Mouse (Mus musculus) myocyte (in vitro differentiated cells): ENCODE results near the gene Ccl25. TPM values are rescaled to one million over a fixed set of nuclear protein-coding genes. Genes with fewer than 3 reads are reported as not detected.
"Not testable (repeated sequence)": the region's sequence is repeated elsewhere in the genome, so short reads cannot be mapped to it uniquely, and the experiment has no call there.

Experiments
- H3K27me3 ChIP-seq: one replicate; pipeline ENCODE4 v1.6.1; 2011; ENCODE audit not compliant: control insufficient read depth, insufficient read depth, insufficient read length
- H3K36me3 ChIP-seq: one replicate; pipeline ENCODE4 v1.6.1; 2011; ENCODE audit not compliant: control insufficient read depth, insufficient read depth
- H3K4me2 ChIP-seq: one replicate; pipeline ENCODE4 v1.6.1; 2011; ENCODE audit warnings: low read depth, control low read depth
- H3K4me3 ChIP-seq: one replicate; pipeline ENCODE4 v1.5.1; 2011; ENCODE audit warnings: mild to moderate bottlenecking, control low read depth, moderate library complexity
- H3K79me2 ChIP-seq: one replicate; pipeline ENCODE4 v1.6.1; 2011; ENCODE audit not compliant: control insufficient read depth, insufficient read depth
- H3ac ChIP-seq: one replicate; pipeline ENCODE4 v1.6.1; 2011; ENCODE audit not compliant: control insufficient read depth, insufficient read length
- CEBPB ChIP-seq: IDR thresholded peaks from 2 replicates; pipeline ENCODE4 v1.6.1; 2011; ENCODE audit warnings: mild to moderate bottlenecking, moderate library complexity; ENCODE audit not compliant: poor library complexity, insufficient read depth, severe bottlenecking
- E2F4 ChIP-seq: IDR thresholded peaks from one replicate; pipeline ENCODE4 v1.6.1; 2011; ENCODE audit warnings: mild to moderate bottlenecking, control low read depth, moderate library complexity; ENCODE audit not compliant: insufficient read depth
- MAX ChIP-seq: IDR thresholded peaks from one replicate; pipeline ENCODE4 v1.6.1; 2011; ENCODE audit warnings: low read depth, mild to moderate bottlenecking, control low read depth
- MYOD1 ChIP-seq, 3 experiments: IDR thresholded peaks; one replicate each; pipeline ENCODE4 v1.6.1; 2011; ENCODE audit warnings: control low read depth in 2 of 3, low read depth in 2 of 3, mild to moderate bottlenecking in 2 of 3, moderate library complexity in 1 of 3; ENCODE audit not compliant: insufficient read length in 2 of 3, control insufficient read depth in 1 of 3
- MYOG ChIP-seq, 3 experiments: IDR thresholded peaks; one replicate each; pipeline ENCODE4 v1.6.1; 2011; ENCODE audit warnings: control low read depth in 2 of 3, low read depth in 2 of 3, mild to moderate bottlenecking in 2 of 3; ENCODE audit not compliant: insufficient read length in 2 of 3, control insufficient read depth in 1 of 3, insufficient read depth in 1 of 3
- POLR2A ChIP-seq: IDR thresholded peaks from one replicate; pipeline ENCODE4 v1.6.1; 2011; ENCODE audit warnings: low read depth, mild to moderate bottlenecking, control low read depth, moderate library complexity; ENCODE audit not compliant: insufficient read length
- POLR2AphosphoS2 ChIP-seq: IDR thresholded peaks from one replicate; pipeline ENCODE4 v1.6.1; 2011; ENCODE audit warnings: low read depth, control low read depth; ENCODE audit not compliant: insufficient read length
- REST ChIP-seq: IDR thresholded peaks from one replicate; pipeline ENCODE4 v1.6.1; 2011; ENCODE audit warnings: mild to moderate bottlenecking, control low read depth, moderate library complexity; ENCODE audit not compliant: insufficient read depth, insufficient read length
- SRF ChIP-seq: IDR thresholded peaks from one replicate; pipeline ENCODE4 v1.6.1; 2011; ENCODE audit warnings: low read depth; ENCODE audit not compliant: control insufficient read depth, insufficient read length
- TCF12 ChIP-seq: IDR thresholded peaks from one replicate; pipeline ENCODE4 v1.6.1; 2011; ENCODE audit warnings: mild to moderate bottlenecking, control low read depth; ENCODE audit not compliant: poor library complexity, insufficient read depth, severe bottlenecking
- TCF3 ChIP-seq: IDR thresholded peaks from one replicate; pipeline ENCODE4 v1.6.1; 2011; ENCODE audit warnings: low read depth, control low read depth; ENCODE audit not compliant: insufficient read length
- USF1 ChIP-seq: IDR thresholded peaks from one replicate; pipeline ENCODE4 v1.6.1; 2011; ENCODE audit warnings: low read depth, mild to moderate bottlenecking, control low read depth, moderate library complexity
- polyA plus RNA-seq: library from polyadenylated mRNA; unstranded; fragments of >200 nt; fragmentation: generic; extraction: Trizol; gene quantifications from one replicate; pipeline ENCODE4 v1.2.1, GENCODE M21; 2012; ENCODE audit warnings: missing spikeins

Gene Ccl25
- polyA plus RNA-seq, 1 experiment, result 6.7 TPM

GRCm38 (mm10) chr8:4349335-4349734, 24.3 kb downstream of the Ccl25 start:
- H3K27me3 ChIP-seq, result no peaks in the 10 kb centered on the region
- H3K4me2 ChIP-seq, result no peak overlapping the region
- H3K36me3 ChIP-seq, result no peaks in the 10 kb centered on the region
- no peak overlapping the region for H3ac ChIP-seq
- H3K4me3 ChIP-seq, result no peak overlapping the region
- TF ChIP-seq CEBPB (no peak), TCF12 (no peak), MYOD1 (IDR thresholded peaks at IDR 0.05; ENCODE audit: control insufficient read depth in 1 of 3, insufficient read length in 2 of 3, low read depth in 2 of 3) (no peak), MAX (no peak), SRF (no peak), USF1 (no peak)
- H3K79me2 ChIP-seq, result no peaks in the 10 kb centered on the region

- H3K27me3 ChIP-seq, result no peaks in the 10 kb centered on the region
- H3K79me2 ChIP-seq, result no peaks in the 10 kb centered on the region
- no peak overlapping the region for H3K4me3 ChIP-seq
- no peak overlapping the region for H3K4me2 ChIP-seq
- no peak overlapping the region for H3ac ChIP-seq
- TF ChIP-seq SRF (no peak), E2F4 (no peak), TCF12 (no peak), CEBPB (no peak)
- H3K36me3 ChIP-seq, result no peaks in the 10 kb centered on the region
Measured at GRCm38 (mm10) chr8:4350618-4351017, 25.6 kb downstream of the Ccl25 start.

- H3K4me3 ChIP-seq, H3K79me2 ChIP-seq, H3K36me3 ChIP-seq, H3K27me3 ChIP-seq, H3ac ChIP-seq, H3K4me2 ChIP-seq: not testable (repeated sequence)
Measured at GRCm38 (mm10) chr8:4352562-4352961, 27.6 kb downstream of the Ccl25 start.

GRCm38 (mm10) chr8:4353741-4354140, 28.7 kb downstream of the Ccl25 start:
- Histone ChIP-seq H3K4me2 (no peak overlapping the region), H3ac (no peak overlapping the region), H3K4me3 (no peak overlapping the region)

GRCm38 (mm10) chr8:4354516-4354915, 29.5 kb downstream of the Ccl25 start:
- Histone ChIP-seq H3ac (no peak overlapping the region), H3K36me3 (no peaks in the 10 kb centered on the region), H3K79me2 (no peaks in the 10 kb centered on the region), H3K4me3 (no peak overlapping the region), H3K4me2 (no peak overlapping the region), H3K27me3 (no peaks in the 10 kb centered on the region)
- no peak for TF ChIP-seq USF1
- no peak for TF ChIP-seq TCF3
- TF ChIP-seq MAX, result no peak
- no peak for TF ChIP-seq CEBPB
- TF ChIP-seq TCF12, result no peak
- no peak for TF ChIP-seq MYOD1 (IDR thresholded peaks at IDR 0.05; ENCODE audit: control insufficient read depth in 1 of 3, insufficient read length in 2 of 3, low read depth in 2 of 3)
- no peak for TF ChIP-seq POLR2AphosphoS2
- no peak for TF ChIP-seq E2F4
- no peak for TF ChIP-seq POLR2A
- TF ChIP-seq MYOG (IDR thresholded peaks at IDR 0.05; ENCODE audit: control insufficient read depth in 1 of 3, insufficient read depth in 1 of 3, insufficient read length in 2 of 3, low read depth in 2 of 3), result no peak
- TF ChIP-seq REST, result no peak
- no peak for TF ChIP-seq SRF

More at GRCm38 (mm10) chr8:4353741-4354140, 28.7 kb downstream of the Ccl25 start:
- Histone ChIP-seq H3K36me3 (no peaks in the 10 kb centered on the region), H3K79me2 (no peaks in the 10 kb centered on the region), H3K27me3 (no peaks in the 10 kb centered on the region)
- TF ChIP-seq MAX (no peak), POLR2AphosphoS2 (no peak), REST (no peak), CEBPB (no peak), POLR2A (no peak), TCF3 (no peak), E2F4 (no peak), USF1 (no peak), MYOG (IDR thresholded peaks at IDR 0.05; ENCODE audit: control insufficient read depth in 1 of 3, insufficient read depth in 1 of 3, insufficient read length in 2 of 3, low read depth in 2 of 3) (no peak), TCF12 (no peak)

- no peak for TF ChIP-seq E2F4
- TF ChIP-seq USF1, result no peak
- TF ChIP-seq POLR2AphosphoS2, result no peak
- TF ChIP-seq POLR2A, result no peak
- no peak for TF ChIP-seq CEBPB
- no peak for TF ChIP-seq TCF12
- no peak for TF ChIP-seq SRF
- no peak for TF ChIP-seq REST
- TF ChIP-seq MYOD1 (IDR thresholded peaks at IDR 0.05; ENCODE audit: control insufficient read depth in 1 of 3, insufficient read length in 2 of 3, low read depth in 2 of 3), result no peak
- no peak for TF ChIP-seq MAX
- TF ChIP-seq MYOG (IDR thresholded peaks at IDR 0.05; ENCODE audit: control insufficient read depth in 1 of 3, insufficient read depth in 1 of 3, insufficient read length in 2 of 3, low read depth in 2 of 3), result no peak
- TF ChIP-seq TCF3, result no peak
- Histone ChIP-seq H3K4me3 (no peak overlapping the region), H3K27me3 (no peaks in the 10 kb centered on the region), H3K36me3 (no peaks in the 10 kb centered on the region), H3K4me2 (no peak overlapping the region), H3K79me2 (no peaks in the 10 kb centered on the region), H3ac (no peak overlapping the region)
Measured at GRCm38 (mm10) chr8:4355455-4355854, 30.4 kb downstream of the Ccl25 start.
